Comparison of ENCODE assay signal across 19 mouse cellular contexts in the genomic region with DNA sequence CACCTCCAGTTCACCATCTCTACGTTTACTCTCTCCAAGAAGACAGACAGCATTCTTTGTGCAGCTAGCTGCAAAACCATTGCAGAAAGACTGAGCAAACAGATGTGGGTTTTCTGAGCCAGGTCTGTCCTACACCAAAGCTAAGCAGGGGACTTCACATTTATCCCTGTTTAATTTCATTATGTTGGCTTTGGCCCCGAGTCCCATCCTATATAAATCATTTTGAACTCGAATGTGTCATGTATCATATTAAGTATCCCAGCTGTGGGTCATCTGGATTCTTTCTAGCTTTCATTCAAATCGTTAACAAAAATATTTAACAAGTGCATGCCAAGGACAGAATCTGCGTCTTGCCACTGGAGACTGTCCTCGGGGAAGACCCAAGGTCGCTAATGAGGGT. TPM values are rescaled to one million over a fixed set of nuclear protein-coding genes. Genes with fewer than 3 reads are reported as not detected.
DNase-seq lines count a peak whose midpoint lies in the region; ATAC-seq and TF ChIP-seq lines count a peak whose summit lies in the region.
"Had no signal": no experiment of that assay in that cellular context is flagged by ENCODE, and none has a peak within 500 bp of the region (broad histone marks: within the 10 kb centered on the region; RNA-seq: fewer than 3 reads in every experiment).

No protein-coding gene starts in this region.

- H3K27me3 ChIP-seq in heart, adult 2 months (ENCODE audit: control insufficient read depth, insufficient read depth, low read length), result no peaks in the 10 kb centered on the region
- H3K27me3 ChIP-seq in intestine, embryonic 14.5 days (replicated peaks; ENCODE audit: control insufficient read depth, insufficient read depth, low read length), result no peaks in the 10 kb centered on the region
- no peaks in the 10 kb centered on the region for H3K27me3 ChIP-seq in intestine, postnatal 0 days (replicated peaks; ENCODE audit: control insufficient read depth, insufficient read depth, low read length)
- no peaks in the 10 kb centered on the region for H3K27me3 ChIP-seq in lung, embryonic 14.5 days (ENCODE audit: insufficient read depth, low read length)
- no peaks in the 10 kb centered on the region for H3K27me3 ChIP-seq in midbrain, embryonic 15.5 days (replicated peaks)
- H3K27me3 ChIP-seq: CH12.LX; hindbrain, embryonic 13.5 days; limb, embryonic 12.5 days had no signal

- 34% methylated on average over 7 of the region's 7 CpGs for WGBS in heart, adult 2 months
- WGBS in intestine, embryonic 14.5 days, result 18% methylated on average over 7 of the region's 7 CpGs
- WGBS in intestine, postnatal 0 days, result 39% methylated on average over 7 of the region's 7 CpGs
- whole genome bisulfite sequencing in lung, embryonic 14.5 days, result 24% methylated on average over 7 of the region's 7 CpGs
- WGBS in midbrain, embryonic 15.5 days, result 69% methylated on average over 7 of the region's 7 CpGs

- no peak overlapping the region for H3K4me3 ChIP-seq in heart, adult 2 months
- no peak overlapping the region for H3K4me3 ChIP-seq in intestine, embryonic 14.5 days (ENCODE audit: low read depth, low read length)
- no peak overlapping the region for H3K4me3 ChIP-seq in intestine, postnatal 0 days (ENCODE audit: low read depth, low read length)
- H3K4me3 ChIP-seq in lung, embryonic 14.5 days (ENCODE audit: low read depth, low read length), result no peak overlapping the region
- H3K4me3 ChIP-seq in midbrain, embryonic 15.5 days, result no peak overlapping the region
- H3K4me3 ChIP-seq: erythroblast, embryonic 14.5 days; hindbrain, embryonic 13.5 days; limb, embryonic 12.5 days had no signal

- TF ChIP-seq EP300 in heart, adult 2 months (IDR thresholded peaks at IDR 0.05; ENCODE audit: insufficient read depth, low read depth, low read length), result no peak

- peak overlapping the region; percentile 13 for H3K4me2 ChIP-seq in intestine, embryonic 14.5 days (ENCODE audit: low read length)
- no peak overlapping the region for H3K4me2 ChIP-seq in intestine, postnatal 0 days (replicated peaks; ENCODE audit: low read depth)
- no peak overlapping the region for H3K4me2 ChIP-seq in lung, embryonic 14.5 days
- no peak overlapping the region for H3K4me2 ChIP-seq in midbrain, embryonic 15.5 days
- H3K4me2 ChIP-seq: hindbrain, embryonic 13.5 days; limb, embryonic 12.5 days had no signal

- TF ChIP-seq POLR2A in heart, adult 2 months (IDR thresholded peaks at IDR 0.05; ENCODE audit: insufficient read depth, low read depth, low read length), result no peak

- H3K4me1 ChIP-seq in heart, adult 2 months (ENCODE audit: control insufficient read depth, insufficient read depth, low read length), result peaks cover 54% of the 10 kb centered on the region
- peaks cover 58% of the 10 kb centered on the region for H3K4me1 ChIP-seq in intestine, embryonic 14.5 days (replicated peaks; ENCODE audit: control insufficient read depth, insufficient read depth, low read length)
- H3K4me1 ChIP-seq in intestine, postnatal 0 days (replicated peaks; ENCODE audit: control insufficient read depth, insufficient read depth, low read length), result no peaks in the 10 kb centered on the region
- H3K4me1 ChIP-seq in lung, embryonic 14.5 days (ENCODE audit: insufficient read depth), result peaks cover 19% of the 10 kb centered on the region
- H3K4me1 ChIP-seq in midbrain, embryonic 15.5 days, result peaks cover 5% of the 10 kb centered on the region; the same call in 1 of the 2 replicates

- no peak for TF ChIP-seq CTCF in heart, adult 2 months (IDR thresholded peaks at IDR 0.05)
- TF ChIP-seq CTCF in intestine, postnatal 0 days (IDR thresholded peaks at IDR 0.05; ENCODE audit: low read depth), result no peak
- TF ChIP-seq CTCF in lung, embryonic 14.5 days (IDR thresholded peaks at IDR 0.05; ENCODE audit: low read depth), result no peak

- no peak for DNase-seq in heart, adult 2 months
- no peak for DNase-seq in heart, adult 9 months (ENCODE audit: low spot score in 2 of 2)
- DNase-seq in intestine, embryonic 14.5 days (ENCODE audit: low spot score), result no peak
- DNase-seq in lung, embryonic 14.5 days, result no peak
- no peak for DNase-seq in lung, postnatal 25 days (ENCODE audit: low spot score)
- DNase-seq in cerebellum, postnatal 10 days, result no peak
- DNase-seq: cerebellum, postnatal 25 days; kidney, postnatal 10 days; layer of hippocampus, adult 9-11 months; lung, postnatal 10 days; right cerebral cortex, adult 18-20 months had no signal

- peak overlapping the region; percentile 72 for H3K27ac ChIP-seq in heart, adult 2 months
- peak overlapping the region; percentile 43; the same call in 1 of the 2 replicates for H3K27ac ChIP-seq in intestine, embryonic 14.5 days (ENCODE audit: low read depth)
- no peak overlapping the region for H3K27ac ChIP-seq in intestine, postnatal 0 days (ENCODE audit: low read depth, low read length)
- H3K27ac ChIP-seq in lung, embryonic 14.5 days (ENCODE audit: low read depth), result peak overlapping the region; percentile 51; the same call in 1 of the 2 replicates
- no peak overlapping the region for H3K27ac ChIP-seq in midbrain, embryonic 15.5 days
- H3K27ac ChIP-seq: hindbrain, embryonic 13.5 days; limb, embryonic 12.5 days; liver, embryonic 14.5 days had no signal

- no peaks in the 10 kb centered on the region for H3K9me3 ChIP-seq in intestine, embryonic 14.5 days (ENCODE audit: control insufficient read depth, low read length)
- no peaks in the 10 kb centered on the region for H3K9me3 ChIP-seq in intestine, postnatal 0 days (ENCODE audit: control insufficient read depth)
- H3K9me3 ChIP-seq in lung, embryonic 14.5 days (ENCODE audit: low read depth, low read length), result no peaks in the 10 kb centered on the region
- no peaks in the 10 kb centered on the region for H3K9me3 ChIP-seq in midbrain, embryonic 15.5 days
- H3K9me3 ChIP-seq: hindbrain, embryonic 13.5 days; limb, embryonic 12.5 days had no signal

- intact Hi-C loops in heart, adult 2 months (cut with DNase I), result no loop called here

- H3K79me2 ChIP-seq in heart, adult 2 months (replicated peaks; ENCODE audit: control insufficient read depth, insufficient read depth, low read length), result peaks cover 3% of the 10 kb centered on the region

- H3K36me3 ChIP-seq in heart, adult 2 months (ENCODE audit: control insufficient read depth, insufficient read depth, low read length), result peaks cover 69% of the 10 kb centered on the region
- no peaks in the 10 kb centered on the region for H3K36me3 ChIP-seq in intestine, embryonic 14.5 days (ENCODE audit: control insufficient read depth, insufficient read depth, low read length)
- no peaks in the 10 kb centered on the region for H3K36me3 ChIP-seq in intestine, postnatal 0 days (ENCODE audit: control insufficient read depth, insufficient read depth)
- no peaks in the 10 kb centered on the region for H3K36me3 ChIP-seq in lung, embryonic 14.5 days (ENCODE audit: insufficient read depth)
- H3K36me3 ChIP-seq in midbrain, embryonic 15.5 days (replicated peaks), result no peaks in the 10 kb centered on the region
- H3K36me3 ChIP-seq: hindbrain, embryonic 13.5 days; limb, embryonic 12.5 days had no signal

- H3K9ac ChIP-seq in heart, adult 2 months (ENCODE audit: low read depth, low read length), result no peak overlapping the region
- no peak overlapping the region for H3K9ac ChIP-seq in intestine, embryonic 14.5 days (ENCODE audit: low read length)
- H3K9ac ChIP-seq in intestine, postnatal 0 days (ENCODE audit: low read depth, low read length), result no peak overlapping the region
- no peak overlapping the region for H3K9ac ChIP-seq in lung, embryonic 14.5 days
- H3K9ac ChIP-seq in midbrain, embryonic 15.5 days, result no peak overlapping the region
- H3K9ac ChIP-seq: hindbrain, embryonic 13.5 days; limb, embryonic 12.5 days; liver, embryonic 14.5 days had no signal

- peak; percentile 44; the same call in 1 of the 2 replicates for ATAC-seq in intestine, embryonic 14.5 days (replicated peaks; ENCODE audit: low FRiP score, low TSS enrichment, low read depth)
- ATAC-seq in intestine, postnatal 0 days, result no peak
- peak; percentile 33; the same call in 1 of the 2 replicates for ATAC-seq in lung, embryonic 14.5 days (ENCODE audit: insufficient read depth)
- no peak for ATAC-seq in midbrain, embryonic 15.5 days (replicated peaks)
- ATAC-seq: forebrain, embryonic 14.5 days had no signal

RNA-seq across cellular contexts. Expression of a gene that starts 15.7 kb away (rescaled TPM):
- 10 to 100 TPM; 68.7 to 81.5 TPM for total RNA-seq in heart, adult 2 months (2021)
- polyA plus RNA-seq in heart, adult 2 months (2012; rRNA removed), result 57.2 and 86.2 TPM in 2 replicates
- 29.1 and 31.4 TPM in 2 replicates for polyA plus RNA-seq in intestine, embryonic 14.5 days (2014; fragmentation: Nextera tagmentation; extraction: Ambion mirVana)
- 11.7 and 14.2 TPM in 2 replicates for polyA plus RNA-seq in intestine, postnatal 0 days (2015; fragmentation: Nextera tagmentation; extraction: Ambion mirVana)
- polyA plus RNA-seq in lung, embryonic 14.5 days (2014; fragmentation: Nextera tagmentation; extraction: Ambion mirVana), result 22.9 and 25.2 TPM in 2 replicates
- polyA plus RNA-seq in midbrain, embryonic 15.5 days (2015; fragmentation: Nextera tagmentation; extraction: Ambion mirVana), result 9.6 and 10.2 TPM in 2 replicates

RNA-seq across cellular contexts. Expression of a gene that starts 59.5 kb away (rescaled TPM):
- 10 to 100 TPM; 15.1 to 19.7 TPM for total RNA-seq in heart, adult 2 months (2021)
- 18.3 and 25.6 TPM in 2 replicates for polyA plus RNA-seq in heart, adult 2 months (2012; rRNA removed)
- polyA plus RNA-seq in intestine, embryonic 14.5 days (2014; fragmentation: Nextera tagmentation; extraction: Ambion mirVana), result 172 and 187 TPM in 2 replicates
- 53.3 and 56.3 TPM in 2 replicates for polyA plus RNA-seq in intestine, postnatal 0 days (2015; fragmentation: Nextera tagmentation; extraction: Ambion mirVana)
- 208 and 220 TPM in 2 replicates for polyA plus RNA-seq in lung, embryonic 14.5 days (2014; fragmentation: Nextera tagmentation; extraction: Ambion mirVana)
- 156 and 168 TPM in 2 replicates for polyA plus RNA-seq in midbrain, embryonic 15.5 days (2015; fragmentation: Nextera tagmentation; extraction: Ambion mirVana)

Comparison
In these comparisons a context has a peak if more than half of its experiments do, and no peak if none do; other contexts are left out.
1. H3K27ac ChIP-seq: peak in heart, adult 2 months (single experiment), intestine, embryonic 14.5 days (single experiment) and lung, embryonic 14.5 days (single experiment); none in intestine, postnatal 0 days (single experiment) and midbrain, embryonic 15.5 days (single experiment).
2. ATAC-seq: peak in intestine, embryonic 14.5 days (single experiment) and lung, embryonic 14.5 days (single experiment); none in intestine, postnatal 0 days (single experiment) and midbrain, embryonic 15.5 days (single experiment).